Mouse (Mus musculus) thymus, postnatal 0 days (tissue): ENCODE data around the gene Epb41l3. TPM values are rescaled to one million over a fixed set of nuclear protein-coding genes. Genes with fewer than 3 reads are reported as not detected.
"Not testable (repeated sequence)": the region's sequence is repeated elsewhere in the genome, so short reads cannot be mapped to it uniquely, and the experiment has no call there.

Source experiments
- DNase-seq: peaks from one replicate; pipeline ENCODE4 v3.0.0-alpha.2; 2015; ENCODE audit warnings: low spot score
- polyA plus RNA-seq: library from polyadenylated mRNA; unstranded; fragments of >200 nt; fragmentation: Nextera tagmentation; extraction: Ambion mirVana; gene quantifications from 2 replicates; pipeline ENCODE4 v1.2.1, GENCODE M21; 2015

Epb41l3 gene
- polyA plus RNA-seq, 1 experiment from 2014 or later, result 32.2 TPM

DNA sequence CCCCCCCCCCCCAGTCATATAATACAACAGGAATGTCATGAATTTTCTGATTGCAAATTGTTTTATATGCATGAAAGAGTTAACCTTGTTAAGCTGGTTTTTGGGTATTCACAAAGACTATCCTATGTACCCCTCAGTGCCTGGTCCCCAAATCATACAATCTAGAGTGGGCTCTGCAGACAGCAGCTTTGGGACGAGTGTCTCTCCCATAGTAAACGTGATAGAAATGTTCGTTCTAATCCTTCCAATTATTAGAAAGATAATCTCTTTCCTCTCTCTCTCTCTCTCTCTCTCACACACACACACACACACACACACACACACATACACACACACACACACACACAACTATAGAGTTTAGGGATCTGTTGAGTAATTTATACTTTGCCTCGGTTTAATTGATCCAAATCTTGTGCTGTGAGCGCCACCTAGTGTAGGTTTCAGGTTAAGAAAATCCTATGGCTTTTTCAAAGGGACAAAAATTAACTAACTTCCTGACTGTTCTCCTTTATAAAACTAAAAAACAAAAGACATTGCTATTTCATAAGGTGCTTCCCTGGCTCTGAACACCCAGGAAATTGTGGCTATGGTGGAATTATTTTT lies 30.4 kb downstream of the Epb41l3 start:
- DNase-seq, result peak; percentile 6

DNA sequence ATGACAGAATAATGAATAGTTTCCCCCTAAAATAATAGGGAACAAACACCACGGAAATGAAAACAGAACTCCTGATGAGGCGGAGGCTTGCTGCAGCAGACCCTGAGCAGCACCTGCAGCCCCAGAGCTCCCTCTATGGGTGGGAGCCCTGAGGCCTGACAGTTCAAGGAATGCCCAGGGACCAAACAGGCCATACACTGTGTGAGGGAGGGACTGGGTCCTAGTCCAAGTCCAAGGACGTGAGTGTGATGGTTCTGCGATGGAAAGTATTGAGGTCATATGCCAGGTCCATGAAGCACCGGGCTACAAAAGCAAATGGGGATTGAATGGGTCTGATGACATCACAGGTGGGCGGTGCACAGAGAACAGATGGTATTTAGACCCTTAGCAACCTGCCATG lies 33.7 kb downstream of the Epb41l3 start:
- no peak for DNase-seq

DNA sequence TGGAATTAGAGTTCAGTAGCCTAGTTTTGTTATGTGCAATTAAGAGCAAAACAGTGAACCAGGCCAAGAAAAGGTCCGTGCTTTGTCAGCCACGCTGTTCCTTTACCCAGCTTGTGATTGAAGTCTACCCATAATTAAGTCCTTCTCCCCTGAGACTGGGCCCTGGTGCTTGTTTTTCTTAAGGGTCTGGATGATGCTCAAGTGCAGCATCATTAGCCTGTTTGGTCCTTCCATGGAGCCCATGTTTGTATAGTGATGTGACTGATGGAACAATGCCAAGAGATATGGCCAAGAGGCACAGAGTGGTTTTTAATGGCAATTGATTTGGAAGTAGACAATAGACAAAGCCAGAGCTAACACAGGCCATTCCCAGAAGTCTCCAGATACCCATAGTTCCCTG lies 36.7 kb downstream of the Epb41l3 start:
- no peak for DNase-seq

DNA sequence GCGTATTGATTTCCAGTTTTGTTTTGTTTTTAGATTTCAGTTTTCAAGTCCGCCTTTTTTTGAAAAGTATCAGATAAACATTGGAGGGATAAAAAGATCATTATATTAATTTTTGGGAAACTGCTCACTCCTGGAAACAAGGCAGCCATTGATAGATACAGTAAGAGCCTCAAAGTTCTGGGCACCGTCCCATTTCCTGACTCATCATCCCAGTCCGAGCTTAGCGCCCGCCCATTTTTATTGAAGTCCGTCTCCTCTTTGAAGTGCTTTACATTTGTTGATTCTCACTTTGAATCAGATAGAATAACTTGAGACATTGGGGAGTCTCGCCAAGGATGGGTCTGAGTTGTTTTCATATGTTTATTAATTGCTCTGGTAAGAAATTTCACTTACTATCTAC lies 43.7 kb downstream of the Epb41l3 start:
- no peak for DNase-seq

DNA sequence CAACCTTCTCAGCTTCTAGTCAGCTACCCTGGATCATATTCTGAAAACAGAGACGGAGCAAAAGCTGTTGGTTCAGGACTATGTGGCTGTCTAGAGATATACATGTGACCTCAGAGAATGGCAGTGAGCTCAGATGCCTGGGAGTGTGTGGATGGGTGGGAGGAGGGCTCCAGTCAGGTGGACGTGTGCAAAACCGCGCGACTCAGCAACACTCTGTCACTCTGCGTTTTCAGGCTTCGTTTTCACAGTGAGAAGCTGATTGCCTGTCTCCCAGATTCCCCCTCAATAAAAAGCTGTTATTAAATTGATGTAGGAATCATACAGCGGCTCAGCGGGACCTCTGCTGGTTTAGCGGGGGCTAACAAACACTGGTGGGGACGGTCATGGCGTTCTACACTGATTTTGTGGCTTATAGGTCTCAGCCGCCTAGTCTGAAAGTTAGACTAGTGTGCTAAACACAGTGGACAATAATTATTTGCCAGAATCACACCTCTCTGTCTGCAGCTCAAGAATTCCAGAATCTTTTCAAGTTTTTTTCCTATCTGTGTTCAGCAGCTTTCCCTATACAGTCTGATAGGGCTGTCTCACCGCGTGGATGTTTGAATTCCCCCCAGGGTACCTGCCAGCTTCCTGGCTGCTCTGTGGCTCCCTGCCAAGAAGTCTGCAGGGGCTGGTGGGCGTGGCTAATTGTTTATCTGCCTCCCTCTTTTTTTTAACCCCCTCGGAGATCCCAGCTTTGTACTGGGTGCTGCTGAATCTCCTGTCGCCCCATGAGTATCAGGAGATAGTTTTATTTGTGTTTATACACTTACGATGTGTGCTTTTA lies 45.3 kb downstream of the Epb41l3 start:
- DNase-seq, result no peak

DNA sequence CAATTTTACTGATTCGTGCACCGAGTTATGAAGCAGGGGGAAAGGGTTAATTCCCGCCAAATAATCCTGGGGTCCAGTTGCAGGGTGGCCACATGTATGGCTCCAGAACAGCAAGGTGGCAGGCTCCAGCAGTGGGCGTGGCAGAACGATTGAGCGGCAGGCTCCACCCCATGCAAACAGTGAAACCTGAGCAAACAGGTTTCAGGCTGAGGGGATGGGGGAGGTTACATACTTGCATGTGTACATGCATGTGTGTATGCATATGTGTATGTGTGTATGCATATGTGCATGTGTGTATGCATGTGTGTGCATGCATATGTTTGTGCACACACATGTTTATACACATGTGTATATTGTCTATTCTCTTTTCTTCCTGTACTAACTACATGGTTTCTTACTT lies 46.9 kb downstream of the Epb41l3 start:
- not testable (repeated sequence) for DNase-seq

DNA sequence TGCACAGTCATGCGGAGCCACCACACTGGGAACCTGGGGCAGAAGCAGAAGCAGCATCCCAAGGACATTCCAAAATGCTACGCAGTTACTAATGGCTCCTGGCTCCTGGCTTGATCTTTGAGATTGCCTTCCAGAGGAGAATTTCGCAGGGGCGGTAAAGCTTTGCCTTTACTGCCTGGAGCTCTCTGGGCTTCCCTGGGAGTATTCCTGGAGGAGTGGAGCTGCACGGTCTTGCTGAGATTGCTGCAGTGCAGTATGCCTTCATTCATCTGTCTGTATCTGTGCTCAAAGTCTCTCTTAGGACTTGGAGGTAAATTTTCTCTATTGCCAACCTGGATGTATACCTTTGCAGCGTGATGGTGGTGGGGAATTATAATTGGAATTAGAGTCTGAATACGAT lies 52.0 kb downstream of the Epb41l3 start:
- no peak for DNase-seq

DNA sequence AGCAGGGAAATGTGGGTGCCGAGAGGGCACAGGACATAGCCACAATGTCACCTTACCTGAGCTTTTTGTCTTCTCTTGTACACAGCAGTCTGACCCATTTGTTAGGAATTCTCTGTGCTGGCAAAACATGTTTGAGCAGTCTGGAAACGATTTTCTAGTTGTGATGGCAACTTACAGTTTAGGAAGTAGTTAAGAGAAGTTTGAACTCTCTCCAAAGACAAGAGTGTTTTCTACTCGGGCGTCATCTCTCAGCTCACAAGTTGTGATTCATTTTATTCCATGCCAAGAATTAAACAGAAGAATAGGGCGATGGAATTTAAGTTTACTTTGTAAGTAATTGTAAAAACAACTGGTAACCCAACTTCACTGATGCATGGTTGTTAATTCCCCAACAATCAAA lies 52.5 kb downstream of the Epb41l3 start:
- DNase-seq, result no peak

DNA sequence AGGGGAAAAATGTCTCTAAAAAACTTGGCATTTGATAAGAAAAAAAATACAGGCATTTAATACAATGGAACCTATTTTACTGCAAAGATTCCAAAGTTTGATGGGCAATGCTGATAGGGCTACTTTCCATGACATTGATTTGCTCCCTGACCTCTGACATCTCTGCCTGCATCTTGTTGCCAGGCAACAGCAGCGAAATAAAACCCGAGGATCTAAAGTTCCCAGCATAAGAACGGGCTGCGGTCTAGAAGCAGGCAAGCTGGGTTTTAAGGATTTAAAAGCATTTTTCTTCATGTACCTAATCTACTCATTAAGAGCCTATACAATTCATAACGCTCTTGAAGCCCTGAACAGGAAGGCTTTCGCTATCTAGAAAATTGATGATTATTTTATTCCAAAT lies 54.0 kb downstream of the Epb41l3 start:
- no peak for DNase-seq

DNA sequence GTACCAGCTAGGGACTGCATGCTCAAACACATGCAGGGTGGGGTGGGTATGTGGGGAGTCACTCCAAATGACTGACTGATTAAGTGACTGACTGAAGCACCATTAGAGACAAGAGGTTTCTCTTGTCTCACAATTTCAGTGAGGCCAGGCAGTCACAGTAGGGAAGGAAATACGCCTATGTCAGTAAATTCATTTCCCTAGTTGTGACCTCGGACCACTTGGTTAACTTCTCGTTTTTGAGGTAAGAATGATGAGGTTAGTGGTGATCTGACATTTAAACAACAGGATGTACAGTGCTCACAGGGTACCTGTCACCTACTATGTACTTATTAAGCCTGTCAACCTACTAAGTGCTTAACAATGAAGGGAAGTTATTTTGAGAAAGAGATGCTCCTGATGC lies 67.5 kb downstream of the Epb41l3 start:
- DNase-seq, result no peak

DNA sequence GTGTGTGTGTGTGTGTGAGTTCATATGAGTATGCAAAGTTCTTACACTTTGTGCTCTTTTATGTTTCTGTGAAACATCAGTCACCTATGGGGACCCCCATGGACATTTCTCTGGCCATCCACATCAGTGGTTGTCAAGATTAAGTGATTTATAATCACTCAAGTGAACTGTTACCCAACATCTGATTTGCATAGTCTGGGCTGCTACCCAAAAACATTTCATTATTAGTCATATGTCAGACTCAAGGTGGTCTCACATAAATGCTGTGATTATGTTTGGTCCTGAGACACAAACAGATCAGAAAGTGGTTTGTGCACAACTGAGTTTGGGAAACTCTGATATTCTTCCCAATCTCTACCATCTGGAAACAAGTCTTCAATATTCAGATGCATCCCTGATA lies 75.3 kb downstream of the Epb41l3 start:
- DNase-seq, result no peak

DNA sequence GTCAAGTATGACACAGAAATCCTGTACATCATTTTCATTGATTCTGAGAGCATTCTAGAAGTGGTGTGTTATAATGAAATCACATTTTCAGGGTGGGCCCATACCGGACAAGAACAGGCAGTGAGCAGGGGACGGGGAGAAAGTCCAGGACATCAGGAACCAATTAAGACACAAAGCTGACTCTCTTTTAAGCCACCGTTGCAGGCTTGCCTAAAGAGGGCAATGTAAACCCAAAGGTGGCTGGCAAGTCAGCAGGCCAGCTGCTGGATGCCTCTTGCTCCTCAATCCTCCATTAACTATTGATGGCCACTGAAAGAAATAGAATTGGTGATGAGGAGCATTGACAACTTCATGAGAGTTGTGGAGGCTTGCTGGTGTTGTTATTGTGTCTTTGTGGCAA lies 75.8 kb downstream of the Epb41l3 start:
- DNase-seq, result no peak

DNA sequence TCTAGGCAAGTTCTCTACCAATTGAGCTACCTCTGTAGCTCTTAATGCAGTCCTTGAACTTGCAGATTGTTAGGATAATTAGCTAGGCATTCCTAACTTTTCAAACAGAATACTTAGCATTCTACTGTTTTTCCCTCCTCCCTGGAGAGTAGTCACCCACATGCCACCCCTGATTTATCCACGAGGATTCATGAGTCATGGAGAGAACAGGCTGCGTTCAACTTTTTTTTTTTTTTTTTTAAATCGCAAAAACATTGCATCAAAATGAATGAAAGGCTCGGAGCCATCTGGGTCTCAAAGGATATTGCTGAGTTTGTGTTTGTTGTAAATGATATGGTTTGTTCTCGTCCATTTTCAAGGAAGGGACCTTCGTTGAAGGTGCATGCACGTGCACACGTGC lies 79.6 kb downstream of the Epb41l3 start:
- DNase-seq, result no peak

DNA sequence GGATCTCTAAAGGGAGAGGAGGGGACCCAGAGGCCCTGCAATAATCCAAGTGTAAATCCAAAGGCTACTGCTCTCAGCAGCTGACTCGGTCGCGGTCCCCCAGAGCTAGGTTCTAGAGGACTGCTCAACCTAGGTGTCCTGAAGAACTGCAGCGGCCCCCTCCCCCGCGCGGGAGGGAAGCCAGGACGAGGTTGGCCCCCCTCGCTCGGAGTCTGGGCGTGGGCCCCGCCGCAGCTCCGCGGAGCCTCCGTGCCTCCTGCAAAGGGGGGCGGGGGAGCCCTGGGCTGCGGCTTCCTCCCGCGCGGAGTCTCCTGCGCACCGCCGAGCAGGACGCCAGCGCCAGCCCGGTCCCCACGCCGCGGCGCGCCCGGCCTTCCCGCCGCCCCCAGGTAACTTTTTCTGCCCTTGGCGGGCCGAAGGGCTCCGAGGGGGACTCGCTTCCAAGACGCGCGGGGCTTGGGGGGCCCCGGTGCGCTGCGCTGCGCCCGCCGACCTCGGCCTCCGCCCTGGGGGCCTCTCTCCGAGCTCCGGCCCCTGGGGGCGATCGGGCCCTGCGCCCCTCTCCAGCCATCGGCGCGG lies 81.1 kb downstream of the Epb41l3 start:
- DNase-seq, result no peak

DNA sequence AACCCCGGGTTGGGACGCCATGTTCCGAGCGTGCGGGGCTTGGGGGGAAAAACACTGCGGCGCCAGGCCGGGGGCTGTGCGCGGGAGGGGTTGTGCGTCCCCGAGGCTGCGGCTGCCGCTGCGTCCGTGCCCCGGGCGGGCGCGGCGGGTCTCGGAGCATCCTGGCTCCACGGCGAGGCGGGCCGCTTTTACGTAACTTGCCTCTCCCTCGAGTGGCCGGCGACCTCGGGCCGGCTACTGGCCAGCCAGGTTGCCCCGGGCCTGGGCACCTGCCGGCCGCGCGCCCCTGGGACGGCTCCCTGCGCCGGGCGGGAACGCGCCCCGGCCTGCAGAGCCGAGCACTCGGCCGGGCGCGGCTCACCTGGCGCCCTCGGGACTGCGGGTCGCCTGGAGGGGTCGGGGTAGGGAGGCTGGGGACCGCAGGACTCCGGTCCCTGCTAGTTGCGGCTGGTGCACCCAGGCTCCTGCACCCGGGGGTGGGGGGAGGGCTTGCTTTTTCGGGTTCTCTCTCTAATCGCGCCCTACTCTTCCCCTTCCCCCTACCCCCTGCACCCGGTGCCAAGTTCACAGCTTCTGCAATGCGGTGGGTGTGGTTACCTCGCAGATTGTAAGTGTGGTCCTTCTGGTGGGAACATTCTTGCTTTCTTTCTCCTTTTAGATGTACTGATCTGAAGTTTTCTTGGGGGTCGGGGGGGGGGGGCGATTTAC lies 81.8 kb downstream of the Epb41l3 start:
- DNase-seq, result no peak

DNA sequence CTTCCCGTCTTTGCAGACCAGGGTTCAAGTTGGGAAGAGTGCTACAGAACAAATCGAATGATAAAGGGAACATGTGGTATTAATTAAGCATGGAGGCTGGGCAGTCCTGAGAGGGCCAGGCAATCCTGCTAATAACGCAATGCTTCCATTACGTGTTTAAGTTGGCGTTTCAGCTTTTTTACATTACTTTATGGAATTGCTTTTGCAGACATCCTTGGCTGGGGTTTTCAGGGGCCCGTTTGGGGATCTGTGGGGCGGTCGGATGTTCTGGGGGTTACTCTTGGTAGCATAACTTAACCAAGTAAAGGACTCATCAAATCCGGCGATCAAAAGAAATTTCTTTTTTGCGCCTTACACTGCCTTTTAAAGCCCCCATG lies 82.3 kb downstream of the Epb41l3 start:
- no peak for DNase-seq

DNA sequence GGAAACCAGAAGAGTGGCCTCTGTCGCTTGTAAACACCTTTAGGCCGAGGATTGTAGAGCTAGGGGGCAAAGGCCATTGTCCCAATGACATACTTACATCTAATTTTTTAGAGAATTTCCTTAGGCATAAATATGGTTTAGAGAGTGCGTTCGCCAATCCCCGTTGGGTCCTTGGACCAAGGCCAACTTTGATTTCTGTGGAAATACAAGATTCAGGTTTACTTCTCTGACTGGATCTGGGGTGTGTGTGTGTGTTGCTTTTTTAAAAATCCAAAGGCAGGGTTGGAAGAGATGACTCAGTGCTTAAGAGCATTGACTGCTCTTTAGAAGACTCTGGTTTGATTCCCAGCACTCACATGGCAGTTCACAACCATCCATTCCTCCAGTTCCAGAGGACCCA lies 83.2 kb downstream of the Epb41l3 start:
- DNase-seq, result no peak

DNA sequence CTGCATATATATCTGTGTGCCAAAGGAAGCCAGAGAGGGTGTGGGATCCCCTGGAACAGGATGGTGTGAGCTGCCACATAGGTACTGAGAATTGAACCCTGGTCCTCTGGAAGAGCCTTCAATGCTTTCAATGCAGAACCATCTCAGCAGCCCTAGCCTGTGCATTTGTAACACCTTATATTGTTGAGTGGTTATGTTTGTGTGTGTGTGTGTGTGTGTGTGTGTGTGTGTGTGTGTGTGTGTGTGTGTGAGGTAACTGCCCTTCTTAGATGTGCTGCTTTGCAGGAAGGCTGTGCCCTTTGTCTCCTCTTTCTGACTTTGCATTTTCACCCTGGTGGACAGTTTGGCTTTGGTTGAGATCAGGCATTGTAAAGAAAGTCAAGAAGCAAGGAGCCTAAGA lies 87.2 kb downstream of the Epb41l3 start:
- DNase-seq, result no peak

DNA sequence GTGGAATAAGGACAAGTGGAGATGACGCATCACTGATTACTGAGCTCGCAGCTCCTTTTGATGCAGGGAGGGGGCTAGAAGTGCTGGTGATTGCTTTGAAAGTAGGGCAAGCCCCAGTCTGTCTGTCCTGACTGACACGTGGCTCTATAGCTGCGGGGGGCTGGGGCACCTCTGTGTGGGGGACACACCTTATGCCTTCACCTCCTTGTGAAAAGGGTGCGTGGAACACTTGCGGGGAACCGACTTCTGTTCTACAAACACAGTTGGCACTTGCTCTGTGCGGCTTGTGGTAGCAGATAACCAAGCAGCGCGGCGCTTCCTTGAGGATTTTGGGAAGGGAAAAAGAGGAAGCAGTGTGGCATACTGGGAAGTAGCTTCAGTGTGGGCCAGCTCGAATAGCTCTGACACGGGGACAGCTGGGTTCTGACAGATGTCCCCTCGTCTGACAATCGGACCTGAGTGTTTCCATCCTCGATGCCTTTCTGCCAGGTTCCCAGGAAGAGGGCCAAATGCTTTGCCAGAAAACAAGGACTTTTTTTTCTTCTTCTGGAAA lies 101.5 kb downstream of the Epb41l3 start:
- DNase-seq, result no peak

DNA sequence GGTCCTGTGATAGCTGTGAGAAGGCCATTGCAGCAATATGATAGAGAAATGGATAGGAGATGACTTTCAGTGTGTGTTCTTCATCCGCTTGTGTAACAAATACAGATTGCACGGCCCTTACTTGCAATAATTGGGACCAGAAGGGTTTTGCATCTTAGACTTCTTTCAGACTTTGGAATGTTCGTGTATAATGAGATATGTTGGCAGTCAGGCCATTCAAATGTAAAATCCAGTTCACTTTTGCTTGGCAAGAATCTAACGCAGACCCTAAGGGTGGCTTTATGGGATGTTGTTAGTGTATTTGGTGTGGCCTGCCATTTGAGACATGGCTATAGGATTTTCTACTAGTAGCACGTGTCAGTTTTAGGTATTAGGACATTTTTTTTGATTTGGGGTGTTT lies 102.5 kb downstream of the Epb41l3 start:
- no peak for DNase-seq

DNA sequence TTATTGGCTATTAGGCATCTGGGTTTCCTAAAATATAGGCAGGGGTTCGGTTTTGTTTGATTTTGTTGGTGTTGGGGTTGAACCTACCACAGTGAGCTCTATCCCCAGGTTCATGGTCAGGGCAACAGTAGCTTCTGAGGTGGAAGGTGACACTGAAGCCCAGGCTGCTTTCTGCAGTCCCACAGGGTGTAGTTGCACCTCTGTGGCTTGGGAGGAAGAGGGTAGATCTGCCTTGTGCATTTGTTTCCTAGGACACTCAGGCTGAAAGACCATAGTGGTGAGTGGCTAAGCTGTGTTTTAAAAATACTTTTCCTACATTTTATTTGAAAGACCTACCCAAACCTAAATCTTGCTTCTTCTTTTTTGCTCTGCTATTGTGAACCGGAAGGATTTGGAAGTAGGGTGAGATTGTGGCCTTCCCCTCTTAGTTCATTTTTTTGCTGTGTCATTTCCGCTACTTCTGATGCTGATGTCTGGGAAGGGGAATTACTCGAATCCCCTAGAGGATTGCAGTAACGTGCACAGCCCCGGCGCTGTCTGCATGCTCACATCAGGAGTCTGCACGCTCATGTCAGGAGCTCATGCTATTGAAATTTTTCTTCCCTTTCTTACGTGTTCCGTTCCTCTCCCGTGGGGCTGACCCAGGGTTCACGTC lies 105.5 kb downstream of the Epb41l3 start:
- no peak for DNase-seq
